Mouse (Mus musculus): Measurements from ENCODE around the gene Dnajc30.
A peak's percentile ranks its signal among the peaks of the same experiment; 100 is the strongest.
"Not testable (repeated sequence)": the region's sequence is repeated elsewhere in the genome, so short reads cannot be mapped to it uniquely, and the experiment has no call there.

Gene Dnajc30

DNA sequence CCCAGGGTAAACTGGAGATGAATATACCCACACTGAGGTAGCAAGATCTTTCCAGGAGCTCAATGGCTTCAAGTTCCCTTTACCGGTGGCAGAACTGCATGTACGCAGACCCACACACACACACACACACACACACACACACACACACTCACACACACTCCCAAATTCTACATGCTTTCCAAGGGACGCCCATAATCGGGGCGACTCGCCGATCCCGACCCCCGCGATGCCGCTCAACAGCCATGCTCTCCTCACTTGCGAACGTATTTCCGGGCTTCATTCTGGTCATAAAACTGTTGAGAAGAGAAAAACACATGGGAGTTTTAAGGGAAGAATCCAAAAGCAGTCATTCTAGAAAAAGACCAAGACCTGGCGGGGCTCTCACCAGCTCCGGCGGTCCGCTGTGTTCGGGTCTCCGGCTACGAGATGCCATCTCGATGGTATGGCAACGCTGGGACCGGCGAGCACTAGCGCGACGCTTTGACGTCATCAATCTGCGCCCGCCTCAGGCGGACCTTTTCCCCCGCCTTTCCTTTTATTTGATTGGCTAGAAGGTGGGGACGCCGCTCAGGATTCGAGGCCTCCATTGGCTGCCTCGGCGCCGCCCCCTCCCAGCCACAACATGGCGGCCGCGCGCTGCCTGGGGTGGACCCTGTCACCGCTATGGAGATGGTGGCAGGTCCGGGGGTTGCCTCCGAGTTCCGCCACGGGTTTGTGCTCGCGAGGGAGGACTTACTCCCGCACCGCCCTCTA, at the start of gene Dnajc30:
Gene Dnajc30 (plus strand): TSS at position 574 of the 753 bp plus-strand sequence.
- DNase-seq = peak; percentile 99

DNA sequence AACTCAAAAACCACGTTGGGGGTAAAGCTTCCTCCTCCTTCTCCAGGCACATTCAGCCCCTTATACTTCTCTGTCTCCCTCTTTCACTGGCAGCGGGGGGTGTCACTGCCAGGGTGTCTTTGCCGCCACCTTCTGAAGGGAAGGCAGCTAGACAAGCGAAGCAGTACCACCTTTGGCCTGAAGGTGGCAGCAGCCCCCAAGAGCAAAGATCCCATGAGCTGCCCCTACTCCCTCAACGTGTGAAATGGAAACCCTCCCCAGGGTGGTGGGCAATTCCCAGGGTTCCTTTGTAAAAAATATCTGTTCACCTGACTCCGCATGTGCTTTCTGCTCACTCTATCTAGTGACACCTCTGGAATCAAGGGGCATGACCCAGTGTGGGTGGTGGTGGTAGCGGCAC, 48.5 kb upstream of the Dnajc30 start:
- peak; percentile 92 to 94 for DNase-seq

DNA sequence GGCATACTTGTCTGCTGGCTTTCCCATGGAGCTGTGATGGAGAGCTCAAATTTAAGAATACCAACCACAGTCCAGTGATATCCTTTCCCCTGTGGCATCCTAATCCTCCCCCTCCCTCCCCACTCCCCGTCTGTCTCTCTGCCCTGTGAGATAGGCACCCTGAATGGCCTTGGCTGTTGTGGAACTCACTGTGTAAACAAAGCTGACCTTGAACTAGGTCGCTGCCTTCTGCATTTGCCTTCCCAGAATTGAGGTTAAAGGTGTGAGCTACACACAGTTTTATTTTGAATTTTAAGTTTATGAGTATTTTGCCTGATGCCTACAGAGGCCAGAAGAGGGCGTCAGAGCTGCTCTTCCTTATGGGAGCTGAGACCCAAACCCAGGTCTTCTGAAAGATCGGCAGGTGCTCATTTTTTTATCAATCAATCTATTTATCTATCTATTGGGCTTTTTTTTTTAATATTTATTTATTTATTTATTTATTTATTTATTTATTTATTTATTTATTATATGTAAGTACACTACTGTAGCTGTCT, 47.7 kb upstream of the Dnajc30 start:
- DNase-seq = no peak

DNA sequence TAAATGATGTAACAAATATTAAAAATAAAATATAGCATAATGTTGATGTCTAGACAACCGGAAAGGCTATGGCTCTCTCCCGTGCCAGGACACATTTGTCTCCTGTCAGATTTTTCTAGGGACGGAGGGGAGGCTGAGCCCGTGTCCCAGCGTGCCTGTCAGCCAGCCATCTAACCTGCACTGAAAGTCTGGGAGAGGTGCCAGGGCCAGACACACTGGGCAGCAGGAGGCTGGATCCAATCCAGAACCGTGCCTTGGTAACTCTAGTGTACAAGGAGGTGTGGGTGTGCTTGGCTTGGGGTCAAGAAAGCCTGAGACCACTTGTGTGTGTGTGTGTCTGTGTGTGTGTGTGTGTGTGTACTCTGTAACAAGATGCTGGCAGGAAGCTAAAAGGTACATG, 42.2 kb upstream of the Dnajc30 start:
- DNase-seq = peak; percentile 72 to 86

DNA sequence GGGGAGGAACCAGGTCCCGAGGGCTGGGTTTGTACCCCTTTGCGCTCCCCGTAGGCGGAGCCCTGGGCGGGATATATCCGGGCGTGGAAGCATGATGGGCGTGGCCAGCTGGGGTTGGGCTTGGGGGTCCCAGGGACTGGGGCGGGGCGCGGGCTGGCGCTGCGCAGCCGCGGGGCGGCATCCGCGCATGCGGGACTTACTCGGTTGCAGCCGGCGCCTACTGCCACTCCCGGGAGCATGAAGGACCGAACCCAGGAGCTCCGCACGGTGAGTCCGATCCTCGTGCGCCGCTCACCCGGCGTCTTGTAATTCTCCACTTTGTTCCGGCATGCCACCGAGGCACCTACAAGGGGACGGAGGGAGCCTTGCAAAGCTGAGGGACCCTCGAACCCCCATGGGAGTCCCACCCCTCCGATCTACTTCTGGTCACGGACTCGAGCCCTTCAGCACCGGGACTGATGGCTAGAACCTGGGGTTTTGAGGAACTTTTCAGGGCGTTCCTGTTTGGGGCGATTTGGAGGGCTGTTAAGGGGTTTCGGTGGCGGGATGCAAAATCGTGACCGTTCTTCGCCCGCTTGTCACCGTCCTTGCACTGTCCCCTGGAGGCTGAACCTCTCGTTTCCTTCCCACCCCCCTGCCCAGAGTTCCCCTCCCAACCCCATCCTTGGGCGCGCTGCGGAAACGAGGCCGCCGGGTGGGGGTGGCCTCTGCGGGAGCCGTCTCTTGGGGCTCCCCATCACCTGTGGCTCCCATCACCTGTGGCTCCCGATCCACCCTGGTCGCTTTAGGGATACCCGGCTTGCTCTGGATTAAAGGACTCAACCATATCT, 40.4 kb upstream of the Dnajc30 start, which contains the start of gene Stx1a:
Gene Stx1a (plus strand): TSS at position 139 of the 830 bp plus-strand sequence.
- peak; percentile 95 to 96 for DNase-seq

DNA sequence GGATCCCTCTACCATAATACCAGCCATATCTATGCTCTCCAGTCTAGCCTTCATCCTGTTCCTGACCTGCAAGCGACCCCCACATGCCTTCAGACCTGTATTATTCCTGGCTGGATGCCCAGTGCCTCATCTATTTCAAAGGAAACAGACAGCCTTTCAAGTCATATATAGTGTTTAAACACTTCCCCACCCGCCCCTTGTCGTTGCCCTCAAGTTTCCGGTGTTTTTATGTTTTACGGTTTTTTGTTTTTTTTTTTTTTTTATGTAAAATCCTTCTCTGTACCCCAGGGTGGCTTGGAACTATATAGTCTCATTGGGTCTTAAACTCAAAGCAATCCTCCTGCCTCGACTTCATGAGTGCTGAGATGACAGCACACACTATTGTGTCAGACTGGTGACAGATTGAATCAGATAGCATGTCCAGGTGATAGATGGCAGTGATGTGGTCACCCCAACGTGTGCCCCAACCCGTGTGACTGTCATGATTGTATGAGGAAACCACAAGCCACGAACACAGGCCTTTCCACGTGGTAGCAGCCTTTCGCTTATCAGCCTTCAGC, 39.3 kb upstream of the Dnajc30 start:
- peak; percentile 51 to 69 for DNase-seq

DNA sequence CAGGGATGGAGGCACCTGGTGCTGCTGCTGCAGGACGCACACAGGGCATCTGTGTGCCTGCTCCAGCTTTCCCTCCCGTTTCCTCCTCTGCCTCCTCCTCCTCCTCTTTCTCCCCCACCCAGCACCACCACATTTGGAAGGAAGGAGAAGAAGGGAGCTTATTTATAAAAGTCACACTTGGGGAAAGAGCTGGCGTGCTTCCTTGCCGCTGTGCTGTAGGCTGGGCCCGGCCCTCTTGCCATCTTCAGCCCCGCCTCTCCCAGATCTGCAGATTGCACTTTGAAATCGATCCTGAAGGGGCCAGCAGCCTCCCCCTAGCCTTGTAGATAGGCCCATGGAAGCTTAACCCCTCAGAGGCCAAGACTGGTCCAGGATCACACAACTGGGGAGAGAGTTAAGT, 38.1 kb upstream of the Dnajc30 start:
- peak; percentile 43 to 58 for DNase-seq

DNA sequence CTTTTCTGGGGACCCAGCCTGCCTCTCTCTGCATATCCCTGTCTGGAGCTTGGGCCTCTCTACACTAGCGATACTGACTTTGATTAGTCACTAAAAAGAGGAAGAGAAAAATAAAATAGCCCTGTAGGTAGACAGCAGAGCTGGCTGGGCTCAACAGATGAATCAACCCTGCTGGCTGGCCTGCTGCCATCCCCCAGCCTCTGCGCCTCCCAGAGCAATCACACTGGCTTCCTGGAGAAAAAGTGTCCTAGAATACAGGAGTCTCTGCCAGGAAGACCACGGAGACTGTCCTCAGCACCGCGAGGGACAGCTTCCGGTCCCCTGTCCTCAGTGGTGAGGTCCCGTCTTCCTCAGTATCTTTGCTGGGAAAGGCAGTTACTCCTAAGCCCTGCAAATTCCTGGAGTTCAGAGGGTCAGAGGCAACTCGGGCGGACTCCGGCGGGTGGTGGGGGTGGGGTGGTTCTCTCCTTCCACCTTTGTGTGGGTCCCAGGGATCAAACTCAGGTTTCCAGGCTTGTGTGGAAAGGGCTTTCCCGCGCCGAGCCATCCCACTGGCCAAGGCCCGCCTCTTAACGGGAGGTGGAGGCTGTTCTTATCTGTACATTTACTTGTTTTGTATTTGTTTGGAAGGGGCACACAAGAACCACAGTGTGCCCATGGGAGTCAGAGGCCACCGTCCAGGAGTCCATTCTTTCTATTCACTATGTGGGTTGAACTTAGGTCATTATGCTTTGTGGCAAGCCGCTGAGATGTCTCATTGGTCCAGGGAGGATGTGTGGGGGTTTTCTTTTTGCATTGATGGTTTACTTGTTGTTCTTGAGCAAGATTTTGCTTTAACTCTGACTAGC, 34.8 kb upstream of the Dnajc30 start:
- peak; percentile 71 to 80 for DNase-seq

DNA sequence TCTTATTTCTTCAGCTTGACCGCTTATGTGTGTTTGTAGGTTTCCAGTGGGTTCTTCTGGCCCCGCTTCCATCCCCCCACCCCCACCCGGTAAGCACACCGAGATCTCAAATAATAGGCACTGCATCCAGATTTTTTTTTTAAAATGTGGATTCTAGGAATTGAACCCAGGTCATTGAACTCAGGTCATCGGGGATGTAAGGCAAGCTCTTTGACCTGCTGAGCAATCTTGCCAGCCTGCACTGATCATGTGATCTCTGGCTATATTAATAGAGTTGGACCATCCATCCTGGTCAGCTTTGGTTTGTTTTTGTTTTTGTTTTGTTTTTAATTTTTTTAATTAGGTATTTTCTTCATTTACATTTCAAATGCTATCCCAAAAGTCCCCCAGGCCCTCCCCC, 31.4 kb upstream of the Dnajc30 start:
- DNase-seq = no peak

DNA sequence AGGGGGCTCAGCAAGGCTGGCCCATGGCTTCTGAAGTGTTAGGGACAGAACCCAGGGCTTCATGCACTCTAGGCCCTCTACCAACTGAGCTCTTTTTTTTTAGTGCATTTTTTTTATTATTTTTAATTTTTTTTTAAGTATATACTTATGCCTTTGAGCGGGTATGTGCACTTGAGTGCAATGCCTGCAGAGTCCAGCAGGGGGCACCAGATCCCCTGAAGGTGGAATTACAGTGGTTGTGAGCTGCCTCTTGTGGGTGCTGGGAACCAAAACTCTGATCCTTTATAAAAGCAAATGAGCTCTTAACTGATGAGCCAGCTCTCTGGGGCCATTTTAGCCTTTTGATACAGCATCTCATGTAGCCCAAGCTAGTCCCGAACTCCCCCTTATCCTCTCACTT, 29.4 kb upstream of the Dnajc30 start:
- no peak for DNase-seq

DNA sequence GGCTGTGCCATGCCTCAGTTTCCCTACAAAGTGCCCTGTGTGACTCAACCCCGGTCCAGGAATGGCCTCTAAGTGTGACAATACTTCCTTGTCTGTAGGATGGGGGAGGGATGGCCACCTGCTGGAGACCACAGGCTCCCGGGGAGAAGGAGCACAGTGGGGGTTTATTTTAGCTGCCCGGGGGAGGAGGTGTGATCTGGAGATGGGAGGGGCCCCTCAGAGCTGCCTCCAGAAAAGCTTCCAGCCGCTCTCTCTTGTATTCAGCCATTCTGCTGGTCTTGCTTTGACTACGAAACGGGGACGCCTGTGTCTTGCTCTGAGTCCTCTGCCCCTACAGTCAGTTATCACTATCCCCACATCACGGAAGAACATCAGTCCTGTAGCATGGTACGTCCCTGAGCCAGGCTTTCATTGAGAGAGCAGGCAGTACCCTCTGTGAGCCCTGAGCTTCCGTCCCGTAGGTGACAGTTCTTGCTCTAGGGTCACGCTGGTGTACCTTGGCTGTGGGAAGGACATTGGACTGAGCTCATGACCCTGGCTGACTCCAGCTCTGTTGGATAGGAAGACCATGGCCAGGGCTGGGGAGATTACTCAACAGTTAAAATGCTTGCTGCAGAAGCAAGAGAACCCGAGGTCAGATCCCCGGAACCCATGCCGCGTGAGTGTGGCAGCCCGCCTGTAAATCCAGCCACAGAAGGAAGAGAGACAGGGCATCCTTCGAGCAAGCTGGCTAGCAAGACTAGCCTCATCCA, 28.2 kb upstream of the Dnajc30 start:
- DNase-seq = no peak

DNA sequence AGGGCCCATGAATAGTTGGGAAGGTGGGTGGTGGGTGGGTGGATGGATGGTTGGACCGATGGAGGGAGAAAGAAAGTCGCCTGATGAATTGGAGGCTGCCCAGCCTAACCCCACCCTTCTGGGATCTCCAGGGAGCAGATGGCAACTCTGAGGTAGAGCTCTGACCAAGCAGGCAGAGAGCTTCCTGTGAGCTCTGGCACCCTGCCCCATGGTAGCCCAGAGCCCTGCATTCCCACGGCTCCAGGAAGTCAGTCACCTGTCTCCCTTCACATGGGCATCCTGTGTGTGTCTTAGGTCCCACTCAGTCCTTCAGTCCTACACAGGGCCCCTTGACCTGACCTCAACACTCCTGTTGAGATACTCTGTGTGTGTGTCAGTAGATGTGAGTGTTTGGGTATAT, 26.1 kb upstream of the Dnajc30 start:
- no peak for DNase-seq

DNA sequence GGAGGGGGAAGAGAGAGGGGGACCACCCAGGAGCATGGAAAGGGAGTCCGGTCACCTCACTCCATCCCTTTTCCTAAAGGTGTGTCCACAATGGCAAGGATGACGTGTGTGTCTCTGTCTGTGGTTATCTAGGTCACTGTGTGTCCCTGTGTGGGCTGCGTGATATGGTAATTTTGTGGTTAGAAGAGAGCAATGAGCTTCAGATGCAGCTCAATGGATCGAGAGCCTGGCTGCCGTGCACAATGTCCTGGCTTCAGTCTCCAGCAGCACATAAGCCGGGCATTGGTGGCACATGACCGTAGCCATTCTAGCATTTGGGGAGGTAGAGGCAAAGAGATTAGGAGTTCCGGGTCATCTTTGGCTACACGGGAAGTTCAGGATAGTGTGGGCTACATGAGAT, 24.5 kb upstream of the Dnajc30 start:
- DNase-seq = no peak

DNA sequence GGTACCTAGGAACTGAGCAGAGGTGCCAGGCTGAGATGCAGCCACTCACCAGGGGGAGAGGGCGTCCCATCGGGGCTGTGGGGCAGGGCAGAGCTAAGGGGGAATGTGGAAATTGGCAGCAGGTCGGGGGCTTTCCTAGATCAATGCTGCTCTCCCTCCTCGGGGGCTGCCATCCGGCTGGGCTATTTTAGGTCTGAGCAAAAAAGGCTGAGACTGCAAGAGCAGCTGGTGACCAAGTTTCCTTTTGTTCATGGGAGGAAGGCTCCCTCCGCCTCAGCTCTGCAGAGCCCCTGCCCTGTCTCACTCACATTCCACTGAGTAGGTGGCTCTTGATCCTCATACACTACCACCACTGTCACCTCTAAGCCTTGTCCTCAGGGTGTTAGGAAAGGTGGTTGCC, 23.9 kb upstream of the Dnajc30 start:
- DNase-seq = no peak

DNA sequence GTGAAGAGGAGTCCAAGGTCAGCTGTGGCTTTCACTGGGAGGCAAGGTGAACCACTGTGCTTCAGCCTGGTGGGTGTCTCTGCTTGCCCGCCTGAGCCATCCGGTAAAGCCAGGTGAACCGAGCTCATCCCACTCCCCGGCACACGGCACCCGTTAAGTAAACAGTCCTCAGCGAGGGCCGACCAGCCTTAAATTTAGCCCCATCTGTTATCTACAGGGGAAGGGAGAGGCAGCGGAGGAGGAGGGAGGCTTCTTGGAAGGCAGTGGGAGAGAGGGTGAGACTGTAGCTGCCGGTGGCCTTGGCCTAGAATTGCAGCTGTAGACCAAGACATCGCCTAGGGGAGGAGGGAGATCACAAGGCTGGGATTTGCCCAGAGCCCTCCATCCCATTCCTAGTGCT, 23.2 kb upstream of the Dnajc30 start:
- no peak for DNase-seq

DNA sequence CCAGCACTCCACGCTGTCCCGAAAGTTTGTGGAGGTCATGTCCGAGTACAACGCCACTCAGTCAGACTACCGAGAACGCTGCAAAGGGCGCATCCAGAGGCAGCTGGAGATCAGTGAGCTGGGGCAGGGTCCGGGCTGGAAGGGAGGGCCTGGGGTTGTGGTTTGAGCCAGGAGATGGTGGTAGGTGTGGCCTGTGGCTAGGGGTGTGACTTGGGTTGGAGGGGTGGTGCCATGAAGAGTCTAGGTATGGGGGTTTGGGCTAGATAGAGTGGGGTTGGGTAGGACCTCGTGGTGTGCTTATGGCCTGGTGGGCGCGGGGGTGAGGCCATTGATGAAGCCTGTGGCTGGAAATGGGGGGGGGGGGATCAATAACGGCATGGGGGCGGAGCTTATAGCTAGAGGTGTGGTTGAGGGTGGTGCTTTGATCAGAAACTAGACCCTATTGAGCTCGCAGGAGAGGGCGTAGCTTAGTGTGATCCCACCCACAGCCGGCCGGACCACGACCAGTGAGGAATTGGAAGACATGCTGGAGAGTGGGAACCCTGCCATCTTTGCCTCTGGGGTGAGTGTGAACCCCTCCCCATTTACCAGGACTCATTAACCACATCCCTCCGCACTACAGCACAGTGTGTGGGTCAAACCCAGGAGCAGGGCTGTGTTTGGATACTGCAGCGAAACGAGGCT, 21.8 kb upstream of the Dnajc30 start:
- DNase-seq = peak; percentile 28 to 49

DNA sequence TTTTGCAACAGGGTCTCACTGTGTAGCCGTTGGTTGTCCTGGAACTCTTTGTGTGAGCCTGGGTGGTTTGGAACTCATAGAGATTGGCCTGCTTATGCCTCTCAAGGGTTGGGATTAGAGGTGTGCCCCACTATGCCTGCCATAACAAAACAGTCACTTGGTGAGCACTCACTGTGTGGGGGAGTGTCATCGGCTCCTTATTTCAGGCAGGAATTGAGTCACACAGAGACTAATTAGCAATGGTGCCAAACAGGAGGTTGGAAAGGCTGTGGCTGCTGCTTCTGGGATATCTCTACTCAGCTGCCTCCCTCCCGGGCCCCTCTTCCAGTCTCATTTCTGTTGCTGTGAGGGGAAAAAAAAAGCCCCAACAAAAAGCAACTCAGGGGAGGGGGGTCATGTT, 19.4 kb upstream of the Dnajc30 start:
- DNase-seq = no peak

DNA sequence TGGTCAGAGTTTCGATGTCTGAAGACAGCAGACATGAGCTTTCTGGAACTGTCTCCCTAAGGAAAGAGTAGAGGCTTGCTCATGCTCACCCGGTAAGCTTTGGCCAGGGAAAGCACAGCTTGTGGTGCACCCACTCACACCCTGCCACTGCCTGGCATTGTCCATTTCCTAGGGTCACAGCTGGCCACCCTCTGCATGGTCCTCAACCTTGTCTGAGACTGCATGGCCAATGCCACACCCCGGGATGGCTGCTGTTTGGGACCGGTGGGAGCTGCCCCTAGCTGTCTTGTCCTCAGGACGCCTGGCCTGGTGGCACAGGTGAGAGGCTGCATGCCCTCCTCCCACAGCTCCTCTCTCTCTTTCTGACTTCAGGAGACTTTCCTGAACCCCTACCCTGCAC, 15.5 kb upstream of the Dnajc30 start:
- no peak for DNase-seq

DNA sequence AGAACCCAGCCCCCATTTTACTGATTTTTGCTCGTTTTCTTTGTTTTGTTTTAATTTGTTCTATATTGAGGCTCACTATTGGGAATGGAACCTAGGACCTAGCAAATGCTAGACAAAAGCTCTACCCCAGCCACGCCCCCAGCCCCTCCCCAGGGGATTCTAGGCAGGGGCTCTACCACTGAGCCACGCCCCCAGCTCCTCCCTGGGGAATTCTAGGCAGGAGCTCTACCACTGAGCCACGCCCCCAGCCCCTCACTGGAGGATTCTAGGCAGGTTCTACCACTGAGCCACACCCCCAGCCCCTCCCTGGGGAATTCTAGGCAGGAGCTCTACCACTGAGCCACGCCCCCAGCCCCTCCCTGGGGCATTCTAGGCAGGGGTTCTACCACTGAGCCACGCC, 14.7 kb upstream of the Dnajc30 start:
- DNase-seq = not testable (repeated sequence)

DNA sequence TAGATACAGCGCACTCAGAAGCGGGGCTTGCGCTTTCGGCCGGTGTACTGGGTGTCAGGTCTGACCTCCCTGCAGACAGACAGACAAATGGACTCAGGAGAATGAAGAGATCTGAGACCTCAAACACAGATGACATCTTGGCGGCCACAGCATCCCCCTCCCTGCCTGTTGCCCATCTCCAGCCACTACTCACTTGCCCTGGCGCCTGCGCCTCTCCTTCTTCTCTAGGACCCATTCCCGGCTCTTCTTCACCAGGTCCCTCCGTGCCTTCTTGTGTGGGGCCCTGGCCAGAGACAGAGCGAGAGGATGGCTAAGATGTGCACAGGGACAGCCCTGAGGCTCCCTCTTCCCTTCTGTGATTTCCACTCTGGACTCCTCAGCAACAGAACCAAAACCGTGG, 10.6 kb upstream of the Dnajc30 start:
- DNase-seq = no peak

DNA sequence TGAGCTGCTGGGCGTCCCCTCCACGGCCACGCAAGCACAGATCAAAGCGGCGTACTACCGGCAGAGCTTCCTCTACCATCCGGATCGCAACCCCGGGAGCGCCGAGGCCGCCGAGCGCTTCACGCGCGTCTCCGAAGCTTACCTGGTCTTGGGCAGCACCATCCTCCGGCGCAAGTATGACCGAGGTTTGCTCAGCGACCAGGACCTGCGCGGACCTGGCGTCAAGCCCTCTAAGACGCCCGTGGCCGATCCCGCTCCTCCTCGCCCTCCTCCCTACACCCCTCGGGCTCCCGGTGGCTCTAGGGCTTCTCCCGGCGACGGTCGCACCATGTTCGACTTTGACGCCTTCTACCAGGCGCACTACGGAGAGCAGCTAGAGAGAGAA, 372 bp downstream of the Dnajc30 start:
- DNase-seq = no peak

All from kidney, postnatal 4 days (tissue).